Mouse (Mus musculus) cerebellum, adult 18-20 months (tissue): ENCODE measurements at regions not wholly inside any gene's neighbourhood (a gene's known extent, or its start where the extent isn't known, plus 50 kb on each side); places are given as distances from the start of the nearest gene placed in this dataset.

ENCODE experiments used
- DNase-seq, 2 experiments: peaks; one replicate each; pipeline ENCODE4 v3.0.0; 2021

DNA sequence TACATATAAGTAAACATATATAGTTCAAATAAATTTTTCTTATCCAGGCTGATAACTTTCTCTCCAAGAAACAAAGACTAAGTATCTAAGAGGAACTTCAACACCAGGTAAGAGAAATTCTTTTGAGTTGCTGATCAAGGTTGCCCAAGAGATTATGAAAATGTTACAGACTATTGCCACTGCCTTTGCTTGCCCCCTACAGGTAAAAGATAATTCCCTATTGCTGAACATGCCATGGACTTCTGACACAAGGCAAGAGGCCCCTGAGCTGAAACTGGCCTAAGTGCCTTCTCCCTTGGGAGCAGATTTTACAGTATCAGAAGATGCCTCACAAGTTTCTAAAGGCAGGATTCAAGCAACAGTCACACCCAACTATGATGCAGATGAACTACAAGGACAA is 2914.2 kb upstream of the Gm6569 start:
- no peak for DNase-seq

DNA sequence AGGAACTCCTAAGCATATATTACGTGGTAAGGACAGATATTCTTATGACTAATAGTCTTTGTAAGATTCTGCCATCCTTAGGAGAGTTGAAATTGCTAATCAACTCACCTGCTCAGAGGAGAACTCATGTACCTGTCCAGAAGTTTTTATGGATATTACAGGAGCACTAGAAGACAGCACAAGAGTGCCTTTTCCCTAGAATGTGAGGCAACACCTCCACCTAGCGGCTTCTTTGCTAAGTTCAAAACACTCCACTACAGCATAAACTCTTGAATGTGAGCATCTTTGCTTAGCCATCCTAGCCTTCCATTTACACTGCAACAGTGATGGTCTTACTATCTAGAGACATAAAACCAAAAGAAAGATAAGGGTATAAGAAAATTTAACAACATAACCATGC is 2913.5 kb upstream of the Gm6569 start:
- DNase-seq, result peak; percentile 26 to 27
